Mouse (Mus musculus) cerebellum, adult 2 months (tissue): ENCODE results near the gene Pxdn.

Experiments
- CTCF ChIP-seq: fragments of 200-500 bp; IDR thresholded peaks from 2 replicates; pipeline ENCODE4 v1.5.1; 2011; ENCODE audit warnings: low read depth, mild to moderate bottlenecking, control low read depth, low read length, moderate library complexity, borderline replicate concordance; ENCODE audit not compliant: insufficient read depth
- POLR2A ChIP-seq: fragments of 200-500 bp; IDR thresholded peaks from 2 replicates; pipeline ENCODE4 v1.6.1; 2011; ENCODE audit warnings: low read length, control low read depth, borderline replicate concordance; ENCODE audit not compliant: insufficient read depth

DNA sequence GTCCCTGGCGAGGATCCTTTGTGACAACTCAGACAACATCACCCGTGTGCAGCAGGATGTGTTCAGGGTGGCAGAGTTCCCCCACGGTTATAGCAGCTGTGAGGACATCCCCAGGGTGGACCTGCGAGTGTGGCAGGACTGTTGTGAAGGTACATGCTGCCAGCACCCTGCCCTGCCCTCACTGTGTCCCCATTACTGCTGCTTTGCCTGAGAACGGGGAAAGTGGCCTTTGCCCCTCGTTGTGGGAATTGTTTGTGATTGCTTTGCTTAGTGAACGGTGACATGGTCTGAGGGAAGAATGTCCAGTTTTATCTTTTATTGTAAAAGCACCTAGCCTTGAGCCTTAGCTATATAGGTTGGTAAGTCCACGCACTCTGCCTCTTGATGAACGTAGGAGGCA is 69.2 kb downstream of the Pxdn start:
- no peak for TF ChIP-seq CTCF
- no peak for TF ChIP-seq POLR2A
